Mouse (Mus musculus) monocyte, adult 2 months (primary cell): ENCODE data around the gene Dnal1.
"Not testable (repeated sequence)": the region's sequence is repeated elsewhere in the genome, so short reads cannot be mapped to it uniquely, and the experiment has no call there.

Experiments
- DNase-seq, 2 experiments: peaks; one replicate each; pipeline ENCODE4 v3.0.0; 2022; ENCODE audit warnings: low spot score in 2 of 2, low read depth in 1 of 2

The Dnal1 gene

GRCm38 (mm10) chr12:84114153-84114994 lies at the start of gene Dnal1:
TSS of gene Dnal1 (plus strand) at chr12:84114366.
- peak in 1 of 2 experiments; percentile 30 for DNase-seq

GRCm38 (mm10) chr12:84064621-84065020 lies 49.5 kb upstream of the Dnal1 start:
- no peak for DNase-seq

GRCm38 (mm10) chr12:84067752-84068151 lies 46.4 kb upstream of the Dnal1 start:
- no peak for DNase-seq

DNA sequence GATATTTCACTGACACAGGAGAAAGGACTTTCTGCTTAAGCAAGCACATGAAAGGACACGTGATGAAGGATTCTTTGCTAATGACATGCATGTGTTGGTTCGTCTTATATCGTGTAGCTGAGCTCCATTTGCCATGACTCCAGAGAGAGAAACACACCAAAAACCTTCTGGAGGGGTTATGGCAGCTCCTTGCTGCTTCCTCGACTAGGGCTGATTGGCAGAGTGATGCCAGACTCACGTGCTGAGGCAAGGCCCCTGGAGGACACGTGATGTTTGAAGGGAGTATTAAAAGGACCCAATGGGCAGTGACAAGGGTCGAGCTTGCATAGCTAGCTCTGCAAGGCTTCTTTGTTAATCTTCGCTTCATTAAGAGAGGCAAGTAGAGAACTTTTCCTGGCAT lies 45.9 kb upstream of the Dnal1 start:
- DNase-seq: no peak

GRCm38 (mm10) chr12:84068986-84069385 lies 45.2 kb upstream of the Dnal1 start, which contains the start of gene Acot5:
TSS of gene Acot5 (plus strand) at chr12:84069325.
- no peak for DNase-seq

DNA sequence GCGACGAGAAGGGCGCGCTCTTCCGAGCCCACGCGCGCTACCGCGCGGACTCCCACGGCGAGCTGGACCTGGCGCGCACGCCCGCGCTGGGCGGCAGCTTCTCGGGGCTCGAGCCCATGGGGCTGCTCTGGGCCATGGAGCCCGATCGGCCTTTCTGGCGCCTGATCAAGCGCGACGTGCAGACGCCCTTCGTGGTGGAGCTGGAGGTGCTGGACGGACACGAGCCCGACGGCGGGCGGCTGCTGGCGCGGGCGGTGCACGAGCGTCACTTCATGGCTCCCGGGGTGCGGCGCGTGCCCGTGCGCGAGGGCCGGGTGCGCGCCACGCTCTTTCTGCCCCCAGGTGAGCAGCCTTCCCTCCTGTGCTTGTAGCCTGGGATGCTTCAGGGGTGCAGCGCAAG lies 44.6 kb upstream of the Dnal1 start:
- DNase-seq: not testable (repeated sequence)

GRCm38 (mm10) chr12:84071696-84072095 lies 42.5 kb upstream of the Dnal1 start:
- DNase-seq: no peak

GRCm38 (mm10) chr12:84077371-84077990 lies 36.7 kb upstream of the Dnal1 start:
- no peak for DNase-seq

DNA sequence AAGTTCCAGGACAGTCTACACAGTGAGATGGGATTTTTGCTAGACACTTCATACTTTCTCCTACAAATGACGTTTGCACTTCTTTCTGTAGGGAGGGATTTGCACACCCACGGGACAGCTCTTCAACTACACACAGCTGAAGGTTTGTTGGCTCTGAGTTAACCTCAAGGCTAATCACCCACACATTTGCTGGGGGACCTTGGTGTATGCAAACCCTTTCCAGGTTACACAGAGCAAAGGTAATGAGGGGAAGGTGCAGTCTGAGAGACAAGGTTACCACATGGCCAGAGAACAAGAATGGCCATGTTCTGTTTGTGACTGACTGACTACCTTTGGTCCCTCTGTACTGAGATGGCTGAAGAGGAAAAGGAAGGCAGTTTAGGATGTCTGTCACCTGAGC lies 30.3 kb upstream of the Dnal1 start:
- no peak for DNase-seq

DNA sequence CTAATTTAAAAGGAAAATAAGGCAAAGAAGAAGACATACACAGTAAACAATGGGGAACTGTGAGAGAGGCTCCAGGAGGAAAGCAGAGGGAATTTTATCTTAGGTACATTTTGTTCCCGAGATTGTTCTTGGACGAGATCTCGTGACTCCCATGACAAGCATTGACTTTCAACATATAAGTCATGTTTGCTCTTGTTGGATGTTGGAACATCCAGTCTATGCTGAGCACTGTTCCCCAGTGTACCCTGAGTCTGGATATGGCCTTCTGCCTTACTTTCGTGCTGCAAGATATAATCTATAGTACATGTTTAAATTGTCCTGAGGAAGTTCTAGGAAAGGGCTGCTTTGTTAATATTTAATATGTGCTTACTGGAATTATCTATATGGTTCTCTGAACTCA lies 29.6 kb upstream of the Dnal1 start:
- DNase-seq: no peak

DNA sequence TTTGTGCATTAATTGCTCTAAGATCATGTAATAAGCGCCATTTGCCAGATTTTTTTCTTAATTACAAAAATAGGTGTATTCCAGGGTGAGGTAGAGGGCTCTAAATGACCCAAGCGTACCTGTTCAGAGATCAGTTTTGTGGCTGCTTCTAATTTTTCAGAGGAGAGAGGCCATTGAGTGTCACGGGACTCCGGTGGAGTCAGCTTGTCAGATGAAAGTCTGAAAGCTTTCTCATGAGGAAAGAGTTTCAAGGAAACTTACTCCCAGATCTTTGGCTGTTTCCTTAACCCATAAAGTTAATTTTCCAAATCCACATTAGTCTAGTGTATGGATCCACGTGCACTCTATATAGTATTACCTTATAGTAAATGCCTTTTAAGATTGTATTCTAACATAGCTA lies 19.5 kb upstream of the Dnal1 start:
- not testable (repeated sequence) for DNase-seq

DNA sequence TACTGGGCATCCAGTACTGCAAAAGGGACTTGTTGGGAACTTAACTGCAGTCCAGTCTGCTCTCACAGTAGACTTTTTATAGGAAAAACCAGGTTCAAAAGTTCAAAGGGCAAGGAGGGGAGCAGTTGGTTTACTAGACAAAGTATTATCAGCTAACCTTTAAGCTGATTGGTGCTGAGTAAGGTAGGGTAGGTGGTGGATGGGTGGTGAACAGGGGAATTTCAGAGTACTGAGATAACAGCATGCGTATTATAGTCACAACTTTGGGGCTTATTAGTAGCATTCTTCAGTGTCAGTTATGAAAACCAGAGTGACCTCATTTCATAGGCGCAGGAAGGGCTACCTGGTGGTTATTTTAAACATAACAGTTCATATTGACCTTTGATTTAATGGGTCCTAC lies 14.6 kb upstream of the Dnal1 start:
- no peak for DNase-seq

DNA sequence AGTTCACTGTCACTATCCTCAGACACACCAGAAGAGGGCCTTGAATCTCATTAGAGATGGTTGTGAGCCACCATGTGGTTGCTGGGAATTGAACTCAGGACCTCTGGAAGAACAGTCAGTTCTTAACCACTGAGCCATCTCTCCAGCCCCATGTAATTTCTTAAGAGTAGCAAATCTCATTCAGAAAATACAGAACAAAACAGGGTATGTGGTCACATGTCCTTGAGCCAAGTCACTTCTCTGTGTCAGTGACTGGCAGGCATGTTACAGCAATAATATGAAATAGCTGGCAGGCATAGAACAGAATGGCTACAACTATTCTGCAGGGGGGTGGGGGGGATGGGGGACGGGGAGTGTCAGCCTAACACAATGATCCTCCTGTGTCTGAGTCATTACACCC lies 14.1 kb upstream of the Dnal1 start:
- no peak for DNase-seq

DNA sequence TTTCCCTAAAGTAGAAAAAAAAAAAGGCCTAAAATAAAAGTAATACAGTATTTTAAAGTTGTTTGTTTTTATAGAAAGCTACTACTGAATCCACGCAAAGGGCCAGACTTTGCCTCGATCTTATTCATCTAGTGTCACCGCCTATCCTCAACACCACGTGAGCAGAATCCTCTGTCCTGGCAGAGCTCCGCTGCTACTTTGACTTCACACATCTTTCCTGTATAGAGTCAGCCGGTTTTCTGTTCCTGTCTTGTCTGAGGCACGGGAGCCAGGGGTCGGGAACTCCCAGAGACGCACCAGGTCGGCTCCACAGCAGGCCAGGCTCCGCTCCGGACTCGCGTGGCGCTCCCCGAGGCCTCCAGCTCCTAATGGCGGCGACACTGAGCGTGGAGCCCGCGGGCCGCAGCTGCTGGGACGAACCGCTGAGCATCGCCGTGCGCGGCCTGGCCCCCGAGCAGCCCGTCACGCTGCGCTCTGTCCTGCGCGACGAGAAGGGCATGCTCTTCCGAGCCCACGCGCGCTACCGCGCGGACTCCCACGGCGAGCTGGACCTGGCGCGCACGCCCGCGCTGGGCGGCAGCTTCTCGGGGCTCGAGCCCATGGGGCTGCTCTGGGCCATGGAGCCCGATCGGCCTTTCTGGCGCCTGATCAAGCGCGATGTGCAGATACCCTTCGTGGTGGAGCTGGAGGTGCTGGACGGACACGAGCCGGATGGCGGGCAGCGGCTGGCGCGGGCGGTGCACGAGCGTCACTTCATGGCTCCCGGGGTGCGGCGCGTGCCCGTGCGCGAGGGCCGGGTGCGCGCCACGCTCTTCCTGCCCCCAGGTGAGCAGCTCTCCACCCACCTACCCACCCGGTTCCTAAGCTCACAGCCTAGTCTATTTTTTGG lies 13.3 kb upstream of the Dnal1 start, which contains the start of gene Acot6:
TSS of gene Acot6 (plus strand) at position 51 of the 889 bp plus-strand sequence.
- peak in 1 of 2 experiments; percentile 9 for DNase-seq

DNA sequence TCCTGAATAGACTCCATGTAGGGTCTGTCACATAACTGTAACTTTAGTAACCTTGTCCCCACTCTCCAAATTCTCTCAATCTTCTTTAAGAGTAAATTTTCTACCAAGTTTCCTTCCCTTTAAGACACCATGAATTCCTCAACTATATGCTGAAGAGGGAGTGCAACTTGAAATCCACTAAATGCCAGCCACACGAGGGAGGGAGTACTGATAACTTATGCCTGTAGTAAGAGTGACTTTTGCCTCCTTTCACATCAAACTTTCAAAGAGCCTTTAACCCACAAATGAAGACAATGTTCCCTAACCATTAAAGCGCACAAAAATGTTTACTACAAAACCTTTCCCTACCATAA lies 12.7 kb upstream of the Dnal1 start:
- no peak for DNase-seq

- DNase-seq: no peak
These were observed 7.2 kb upstream of the Dnal1 start for GRCm38 (mm10) chr12:84107012-84107411.

DNA sequence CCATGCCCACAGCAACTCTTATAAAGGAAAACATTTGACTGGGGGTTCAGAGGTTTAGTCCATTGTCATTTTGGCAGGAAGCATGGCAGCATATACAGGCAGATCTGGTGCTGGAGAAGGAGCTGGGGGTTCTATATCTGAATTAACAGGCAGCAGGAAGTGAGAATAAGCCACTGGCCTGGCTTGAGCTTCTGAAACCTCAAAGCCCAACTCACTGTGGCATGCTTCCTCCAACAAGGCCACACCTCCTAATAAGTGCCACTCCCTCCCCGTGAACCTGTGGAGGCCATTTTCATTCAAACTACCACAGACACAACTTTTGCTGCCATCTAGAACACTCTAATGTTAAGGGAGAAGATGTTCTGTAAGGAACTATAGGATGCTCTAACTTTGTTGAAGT lies 6.5 kb upstream of the Dnal1 start:
- DNase-seq: peak in 1 of 2 experiments; percentile 4

DNA sequence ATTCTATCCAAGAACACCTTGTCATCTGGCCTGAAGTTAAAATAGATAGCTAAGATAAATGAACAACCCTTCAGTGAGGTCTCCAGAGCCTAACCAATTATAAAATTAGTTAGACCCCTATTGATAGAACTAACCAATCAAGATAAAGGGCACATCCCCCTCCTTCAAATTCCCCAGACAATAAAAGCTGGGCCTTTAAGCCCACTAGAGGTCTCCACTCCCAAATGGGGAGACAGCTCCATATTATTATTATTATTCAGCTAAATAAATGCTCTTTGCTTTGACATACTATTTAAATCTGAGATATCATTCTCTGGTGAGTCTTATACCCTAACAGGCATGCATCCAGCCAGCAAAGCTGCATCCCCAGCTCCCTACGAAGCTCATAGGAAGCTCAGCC lies 4.2 kb upstream of the Dnal1 start:
- no peak for DNase-seq

GRCm38 (mm10) chr12:84110814-84111213 lies 3.4 kb upstream of the Dnal1 start:
- DNase-seq: no peak

GRCm38 (mm10) chr12:84113676-84114075 lies 490 bp upstream of the Dnal1 start:
- DNase-seq: no peak

GRCm38 (mm10) chr12:84119584-84119983 lies 5.4 kb downstream of the Dnal1 start:
- DNase-seq: no peak

DNA sequence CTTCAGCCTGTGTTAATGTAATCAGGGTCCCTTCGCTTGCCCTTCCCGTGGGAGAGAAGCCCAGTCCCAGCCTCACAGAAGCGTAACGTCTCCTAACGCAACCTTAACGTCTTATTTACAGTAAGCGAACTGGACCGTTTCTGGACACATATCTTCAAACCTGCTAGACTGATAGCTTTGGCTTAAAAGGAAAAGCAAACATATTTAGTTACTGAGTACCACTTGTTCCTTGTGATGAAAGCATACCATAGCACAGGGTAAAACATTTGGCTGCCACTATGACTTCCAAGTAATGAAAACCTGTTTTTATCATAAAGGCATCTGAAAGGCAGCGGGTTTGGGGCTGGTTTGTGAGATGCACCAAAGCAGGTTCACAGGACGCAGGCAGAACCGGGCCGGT lies 11.7 kb downstream of the Dnal1 start:
- DNase-seq: no peak
